Mouse (Mus musculus) MEL (cell line): ENCODE results near the gene Fat3.

Source experiments
- CTCF ChIP-seq, 3 experiments: IDR thresholded peaks in 2 of 3; conservative IDR thresholded peaks in 1 of 3; 2 replicates each; pipeline ENCODE4 v1.5.1; 2011 to 2012; ENCODE audit warnings: low read length in 3 of 3, low read depth in 2 of 3, mild to moderate bottlenecking in 2 of 3, improper control_type of control experiment in 1 of 3, inconsistent platforms in 1 of 3, mixed read lengths in 1 of 3, moderate library complexity in 1 of 3; ENCODE audit not compliant: control insufficient read depth in 1 of 3, insufficient read depth in 1 of 3, poor library complexity in 1 of 3, severe bottlenecking in 1 of 3
- E2F4 ChIP-seq: IDR thresholded peaks from 2 replicates; pipeline ENCODE4 v1.6.1; 2011; ENCODE audit warnings: low read depth, low read length, improper control_type of control experiment, borderline replicate concordance
- EP300 ChIP-seq, 2 experiments: IDR thresholded peaks; 2 replicates each; pipeline ENCODE4 v1.6.1; 2011; ENCODE audit warnings: improper control_type of control experiment in 2 of 2, low read length in 2 of 2, low read depth in 1 of 2, mild to moderate bottlenecking in 1 of 2
- MAX ChIP-seq: IDR thresholded peaks from 2 replicates; pipeline ENCODE4 v1.6.1; 2011; ENCODE audit warnings: low read length, improper control_type of control experiment
- MAZ ChIP-seq: IDR thresholded peaks from 2 replicates; pipeline ENCODE4 v1.6.1; 2012; ENCODE audit warnings: low read depth, mild to moderate bottlenecking, inconsistent platforms, low read length, improper control_type of control experiment
- MEF2A ChIP-seq: IDR thresholded peaks from 2 replicates; pipeline ENCODE4 v1.6.1; 2014; ENCODE audit warnings: low read depth, mild to moderate bottlenecking, inconsistent platforms, low read length, improper control_type of control experiment; ENCODE audit not compliant: poor library complexity, insufficient replicate concordance, severe bottlenecking; ENCODE audit errors: extremely low read depth
- MXI1 ChIP-seq: IDR thresholded peaks from 2 replicates; pipeline ENCODE4 v1.6.1; 2011; ENCODE audit warnings: mild to moderate bottlenecking, low read depth, low read length, improper control_type of control experiment
- POLR2A ChIP-seq, 2 experiments: IDR thresholded peaks; 2 replicates each; pipeline ENCODE4 v1.6.1; 2011 to 2012; ENCODE audit warnings: low read length in 2 of 2, mild to moderate bottlenecking in 2 of 2, control low read depth in 1 of 2, improper control_type of control experiment in 1 of 2, low read depth in 1 of 2, moderate library complexity in 1 of 2; ENCODE audit not compliant: control insufficient read depth in 1 of 2, insufficient read depth in 1 of 2, poor library complexity in 1 of 2
- SIN3A ChIP-seq: IDR thresholded peaks from 2 replicates; pipeline ENCODE4 v1.6.1; 2012; ENCODE audit warnings: low read length, improper control_type of control experiment, inconsistent platforms
- SMC3 ChIP-seq: IDR thresholded peaks from 2 replicates; pipeline ENCODE4 v1.6.1; 2011; ENCODE audit warnings: low read depth, low read length, improper control_type of control experiment

DNA sequence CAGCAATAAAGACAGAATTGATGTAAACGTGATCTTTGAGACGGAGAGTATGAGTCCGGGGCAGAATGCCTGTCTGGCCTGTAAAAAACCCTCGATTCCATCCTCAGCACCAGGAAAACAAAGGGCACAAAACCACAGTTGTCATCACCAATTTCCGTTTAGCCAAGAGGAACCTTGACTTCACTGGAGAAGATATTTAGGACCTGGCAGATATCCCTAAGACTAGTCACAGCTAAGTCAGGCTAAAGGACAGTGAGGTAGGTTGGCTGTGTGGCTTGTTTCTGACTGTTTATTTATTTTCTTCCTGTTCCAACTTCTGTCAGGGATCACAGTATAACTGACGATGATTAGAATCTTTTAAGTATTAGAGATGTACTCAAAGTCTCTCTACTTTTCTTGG lies 427.0 kb downstream of the Fat3 start:
- TF ChIP-seq CTCF (IDR thresholded peaks at IDR 0.05 in 2 of 3, conservative IDR thresholded peaks at IDR 0.05 in 1 of 3; ENCODE audit: control insufficient read depth in 1 of 3, insufficient read depth in 1 of 3, low read depth in 2 of 3, low read length in 3 of 3, poor library complexity in 1 of 3, severe bottlenecking in 1 of 3) (no peak), POLR2A (IDR thresholded peaks at IDR 0.05; ENCODE audit: control insufficient read depth in 1 of 2, insufficient read depth in 1 of 2, low read depth in 1 of 2, low read length in 2 of 2, poor library complexity in 1 of 2) (no peak), EP300 (IDR thresholded peaks at IDR 0.05; ENCODE audit: low read depth in 1 of 2, low read length in 2 of 2) (no peak), MAX (no peak), SIN3A (no peak), E2F4 (no peak), MAZ (no peak), MXI1 (no peak), MEF2A (no peak), SMC3 (no peak)
